Mouse (Mus musculus): ENCODE results near the gene Ccdc93. TPM values are rescaled to one million over a fixed set of nuclear protein-coding genes. Genes with fewer than 3 reads are reported as not detected.

Gene Ccdc93
- 29.8 TPM for polyA plus RNA-seq (2015; fragmentation: Illumina TruSeq; extraction: RNeasy Lipid Tissue Mini Kit (QIAGEN cat#74804); ENCODE audit: insufficient read depth, low replicate concordance)

GRCm38 (mm10) chr1:121430938-121431928, at the start of gene Ccdc93:
TSS of gene Ccdc93 (plus strand) at chr1:121431049.

GRCm38 (mm10) chr1:121528399-121528720, 97.5 kb downstream of the Ccdc93 start, which contains the start of gene Htr5b:
TSS of gene Htr5b (minus strand) at chr1:121528465.

Other genes starting within 250 kb of the Ccdc93 start
- 54.7 TPM for gene Insig2, start 98.5 kb upstream of the Ccdc93 start, polyA plus RNA-seq (2015; fragmentation: Illumina TruSeq; extraction: RNeasy Lipid Tissue Mini Kit (QIAGEN cat#74804); ENCODE audit: insufficient read depth, low replicate concordance)
- not detected for gene Htr5b, start 97.4 kb downstream of the Ccdc93 start, polyA plus RNA-seq (2015; fragmentation: Illumina TruSeq; extraction: RNeasy Lipid Tissue Mini Kit (QIAGEN cat#74804); ENCODE audit: insufficient read depth, low replicate concordance)
- 75.9 TPM for gene Ddx18, start 136.9 kb downstream of the Ccdc93 start, polyA plus RNA-seq (2015; fragmentation: Illumina TruSeq; extraction: RNeasy Lipid Tissue Mini Kit (QIAGEN cat#74804); ENCODE audit: insufficient read depth, low replicate concordance)